Mouse (Mus musculus) bone marrow macrophage, adult 2 months (primary cell): ENCODE results near the gene Lmod2.

Experiments used
- CTCF ChIP-seq: IDR thresholded peaks from 2 replicates; pipeline ENCODE4 v1.5.1; 2012; ENCODE audit warnings: low read depth, mild to moderate bottlenecking, low read length, moderate library complexity
- POLR2A ChIP-seq: IDR thresholded peaks from 2 replicates; pipeline ENCODE4 v1.6.1; 2012; ENCODE audit warnings: mild to moderate bottlenecking, low read depth, low read length, borderline replicate concordance

GRCm38 (mm10) chr6:24602351-24602750, 4.8 kb downstream of the Lmod2 start:
- TF ChIP-seq CTCF: no peak
- TF ChIP-seq POLR2A: no peak
